Mouse (Mus musculus): ENCODE results near the gene Btrc. TPM values are rescaled to one million over a fixed set of nuclear protein-coding genes. Genes with fewer than 3 reads are reported as not detected.

Btrc gene
- total and polyA plus RNA-seq, 3 experiments = 14.2 to 30.3 TPM; not detected in 1

- H3K4me1 ChIP-seq (ENCODE audit: control insufficient read depth in 1 of 2, insufficient read depth in 2 of 2, low read length in 2 of 2) = peaks cover 0 to 22% of the 10 kb centered on the region in 2 experiments; a peak in 3 of 4 replicates
- H3K79me2 ChIP-seq (ENCODE audit: control insufficient read depth, insufficient read depth, low read length, poor library complexity) = no peaks in the 10 kb centered on the region
- H3K27ac ChIP-seq (ENCODE audit: control insufficient read depth, low read depth, low read length) = no peak overlapping the region
- no peaks in the 10 kb centered on the region for H3K9me3 ChIP-seq (replicated peaks; ENCODE audit: insufficient read depth, low read length)
- no peak overlapping the region for H3K4me3 ChIP-seq (ENCODE audit: control insufficient read depth in 1 of 2, insufficient read depth in 1 of 2, low read depth in 2 of 2, low read length in 2 of 2)
- H3K27me3 ChIP-seq (ENCODE audit: control insufficient read depth in 1 of 2, insufficient read depth in 2 of 2, low read length in 2 of 2) = no peaks in the 10 kb centered on the region
- H3K36me3 ChIP-seq (ENCODE audit: control insufficient read depth in 1 of 2, insufficient read depth in 2 of 2, low read length in 2 of 2) = peaks cover 0 to 6% of the 10 kb centered on the region in 2 experiments; a peak in 2 of 4 replicates
- TF ChIP-seq MAFK (IDR thresholded peaks at IDR 0.05; ENCODE audit: borderline replicate concordance, low read depth, low read length) = no peak
- TF ChIP-seq CTCF (IDR thresholded peaks at IDR 0.05 in 2 of 3, conservative IDR thresholded peaks at IDR 0.05 in 1 of 3; ENCODE audit: control insufficient read depth in 1 of 3, insufficient read depth in 1 of 3, low read depth in 2 of 3, low read length in 3 of 3, poor library complexity in 1 of 3, severe bottlenecking in 1 of 3) = no peak
- TF ChIP-seq RAD21 (IDR thresholded peaks at IDR 0.05; ENCODE audit: low read depth, low read length) = no peak
- no peak for TF ChIP-seq UBTF (IDR thresholded peaks at IDR 0.05; ENCODE audit: borderline replicate concordance, insufficient read depth, low read depth, low read length)
- TF ChIP-seq GATA1 (IDR thresholded peaks at IDR 0.05; ENCODE audit: low read depth, low read length) = no peak
- no peak for TF ChIP-seq POLR2A (IDR thresholded peaks at IDR 0.05; ENCODE audit: control insufficient read depth in 1 of 2, insufficient read depth in 1 of 2, low read depth in 1 of 2, low read length in 2 of 2, poor library complexity in 1 of 2)
- H3K9ac ChIP-seq (ENCODE audit: control insufficient read depth, low read depth, low read length, poor library complexity, severe bottlenecking) = no peak overlapping the region
- DNase-seq (ENCODE audit: low read depth, low spot score) = no peak
These were observed 171.7 kb downstream of the Btrc start for GRCm38 (mm10) chr19:45535214-45535735.

- Histone ChIP-seq H3K9ac (ENCODE audit: control insufficient read depth, low read depth, low read length, poor library complexity, severe bottlenecking) (no peak overlapping the region), H3K9me3 (replicated peaks; ENCODE audit: insufficient read depth, low read length) (no peaks in the 10 kb centered on the region), H3K79me2 (ENCODE audit: control insufficient read depth, insufficient read depth, low read length, poor library complexity) (no peaks in the 10 kb centered on the region; the same call in 1 of the 2 replicates), H3K4me1 (ENCODE audit: control insufficient read depth in 1 of 2, insufficient read depth in 2 of 2, low read length in 2 of 2) (peaks cover 1 to 25% of the 10 kb centered on the region in 2 experiments), H3K36me3 (ENCODE audit: control insufficient read depth in 1 of 2, insufficient read depth in 2 of 2, low read length in 2 of 2) (peaks cover 0 to 9% of the 10 kb centered on the region in 2 experiments; a peak in 2 of 4 replicates), H3K4me3 (ENCODE audit: control insufficient read depth in 1 of 2, insufficient read depth in 1 of 2, low read depth in 2 of 2, low read length in 2 of 2) (no peak overlapping the region), H3K27ac (ENCODE audit: control insufficient read depth, low read depth, low read length) (no peak overlapping the region), H3K27me3 (ENCODE audit: control insufficient read depth in 1 of 2, insufficient read depth in 2 of 2, low read length in 2 of 2) (no peaks in the 10 kb centered on the region)
- DNase-seq (ENCODE audit: low read depth, low spot score) = no peak
- no peak for TF ChIP-seq MEF2A (IDR thresholded peaks at IDR 0.05; ENCODE audit: extremely low read depth, insufficient replicate concordance, low read depth, low read length, poor library complexity, severe bottlenecking)
- no peak for TF ChIP-seq TBP (IDR thresholded peaks at IDR 0.05; ENCODE audit: low read depth, low read length)
- no peak for TF ChIP-seq CHD1 (IDR thresholded peaks at IDR 0.05; ENCODE audit: low read depth, low read length)
- no peak for TF ChIP-seq POLR2AphosphoS5 (IDR thresholded peaks at IDR 0.05; ENCODE audit: borderline replicate concordance, low read depth, low read length)
- no peak for TF ChIP-seq RAD21 (IDR thresholded peaks at IDR 0.05; ENCODE audit: low read depth, low read length)
- TF ChIP-seq CHD2 (IDR thresholded peaks at IDR 0.05; ENCODE audit: low read length) = no peak
- TF ChIP-seq TCF12 (IDR thresholded peaks at IDR 0.05; ENCODE audit: low read depth, low read length) = no peak
- TF ChIP-seq NRF1 (IDR thresholded peaks at IDR 0.05; ENCODE audit: insufficient read depth, low read depth, low read length, poor library complexity, severe bottlenecking) = no peak
- no peak for TF ChIP-seq GABPA (IDR thresholded peaks at IDR 0.05; ENCODE audit: low read depth, low read length)
- TF ChIP-seq ZC3H11A (IDR thresholded peaks at IDR 0.05; ENCODE audit: low read depth, low read length) = no peak
- no peak for TF ChIP-seq RCOR1 (IDR thresholded peaks at IDR 0.05; ENCODE audit: low read depth, low read length)
- TF ChIP-seq UBTF (IDR thresholded peaks at IDR 0.05; ENCODE audit: borderline replicate concordance, insufficient read depth, low read depth, low read length) = no peak
- no peak for TF ChIP-seq MAX (IDR thresholded peaks at IDR 0.05; ENCODE audit: low read length)
- no peak for TF ChIP-seq JUND (IDR thresholded peaks at IDR 0.05; ENCODE audit: low read depth, low read length)
- TF ChIP-seq ELF1 (IDR thresholded peaks at IDR 0.05; ENCODE audit: low read depth, low read length) = no peak
- TF ChIP-seq ZMIZ1 (IDR thresholded peaks at IDR 0.05; ENCODE audit: low read depth, low read length) = no peak
- TF ChIP-seq MYC (IDR thresholded peaks at IDR 0.05; ENCODE audit: low read depth, low read length) = no peak
- no peak for TF ChIP-seq ETS1 (IDR thresholded peaks at IDR 0.05; ENCODE audit: low read depth, low read length)
These were observed 172.4 kb downstream of the Btrc start for GRCm38 (mm10) chr19:45535929-45536328.
